Mouse (Mus musculus): ENCODE results near the gene Isl2. TPM values are rescaled to one million over a fixed set of nuclear protein-coding genes. Genes with fewer than 3 reads are reported as not detected.

Isl2 gene
- not detected for total RNA-seq (2021)

DNA sequence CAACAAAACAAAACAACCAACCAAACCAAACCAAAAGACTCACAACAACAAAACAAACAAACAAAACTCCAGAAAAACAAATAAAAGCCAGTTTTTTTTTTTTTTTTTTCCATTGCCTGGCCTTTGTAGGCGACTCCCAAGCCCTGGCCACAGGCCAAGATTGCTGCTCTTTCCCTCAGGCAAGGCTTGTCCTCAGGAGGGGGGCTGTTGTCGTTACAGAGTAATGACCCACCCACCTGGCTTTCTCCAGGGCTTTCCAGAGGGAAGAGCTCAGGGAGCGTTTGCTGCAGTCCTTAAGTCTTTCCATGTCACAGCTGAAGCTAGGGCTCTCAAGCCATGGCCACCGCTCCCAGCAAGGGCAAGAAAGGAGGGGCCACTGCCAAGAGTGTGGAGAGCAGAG lies at the start of gene Isl2:
Gene Isl2, plus strand, starts transcription at position 296 of the 400 bp plus-strand sequence.
- no peak for DNase-seq (ENCODE audit: low spot score in 2 of 2)
- intact Hi-C loops (cut with DNase I) = no loop called here

GRCm38 (mm10) chr9:55507922-55508321 lies 30.6 kb upstream of the Isl2 start:
- intact Hi-C loops (cut with DNase I) = no loop called here
- DNase-seq (ENCODE audit: low spot score in 2 of 2) = no peak

GRCm38 (mm10) chr9:55508701-55509100 lies 29.8 kb upstream of the Isl2 start:
- intact Hi-C loops (cut with DNase I) = no loop called here
- no peak for DNase-seq (ENCODE audit: low spot score in 2 of 2)

DNA sequence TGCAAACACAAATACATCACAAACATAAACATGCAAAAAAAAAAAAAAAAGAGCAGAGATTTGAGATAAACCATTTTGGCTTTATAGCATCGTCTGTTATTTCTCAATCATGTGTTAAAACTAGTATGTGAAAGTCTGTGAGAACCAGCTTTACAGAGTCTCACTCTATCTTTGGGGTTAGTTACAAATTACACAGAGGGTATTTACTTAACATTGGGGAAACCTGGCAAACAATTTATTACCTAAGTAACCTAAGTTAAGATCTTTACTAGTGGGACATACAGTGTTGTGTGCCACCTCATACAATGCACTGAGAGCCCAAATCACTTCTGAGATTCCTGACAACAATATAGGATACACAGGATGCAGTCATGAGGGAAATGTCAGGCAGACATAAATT lies 28.7 kb upstream of the Isl2 start:
- intact Hi-C loops (cut with DNase I) = no loop called here
- DNase-seq (ENCODE audit: low spot score in 2 of 2) = no peak

GRCm38 (mm10) chr9:55510651-55511235 lies 27.7 kb upstream of the Isl2 start:
- intact Hi-C loops (cut with DNase I) = no loop called here
- no peak for DNase-seq (ENCODE audit: low spot score in 2 of 2)

DNA sequence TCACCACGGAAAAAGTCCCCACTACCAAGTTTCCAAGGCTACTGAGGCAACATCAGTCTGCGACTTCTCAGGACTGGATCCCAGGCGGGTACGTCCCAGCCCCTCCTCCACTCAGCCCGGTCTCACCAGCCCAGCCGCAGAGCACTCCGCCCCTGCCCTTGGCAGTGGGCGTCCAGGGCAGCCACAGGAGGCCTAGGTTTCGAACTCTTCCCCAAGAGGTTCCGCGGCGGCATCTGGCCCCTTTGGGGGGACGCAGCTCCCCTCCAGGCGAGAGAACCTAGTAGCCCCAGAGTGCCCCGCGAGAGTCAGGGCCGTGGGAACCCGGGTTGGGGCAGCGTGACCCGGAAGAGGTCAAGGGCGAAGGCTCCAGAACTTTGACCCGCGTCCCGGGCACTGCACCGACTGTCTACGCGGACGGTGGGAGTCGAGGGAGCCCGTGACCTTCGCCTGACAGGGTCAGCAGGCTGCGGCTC lies 26.9 kb upstream of the Isl2 start:
- no peak for DNase-seq (ENCODE audit: low spot score in 2 of 2)
- intact Hi-C loops (cut with DNase I) = no loop called here

DNA sequence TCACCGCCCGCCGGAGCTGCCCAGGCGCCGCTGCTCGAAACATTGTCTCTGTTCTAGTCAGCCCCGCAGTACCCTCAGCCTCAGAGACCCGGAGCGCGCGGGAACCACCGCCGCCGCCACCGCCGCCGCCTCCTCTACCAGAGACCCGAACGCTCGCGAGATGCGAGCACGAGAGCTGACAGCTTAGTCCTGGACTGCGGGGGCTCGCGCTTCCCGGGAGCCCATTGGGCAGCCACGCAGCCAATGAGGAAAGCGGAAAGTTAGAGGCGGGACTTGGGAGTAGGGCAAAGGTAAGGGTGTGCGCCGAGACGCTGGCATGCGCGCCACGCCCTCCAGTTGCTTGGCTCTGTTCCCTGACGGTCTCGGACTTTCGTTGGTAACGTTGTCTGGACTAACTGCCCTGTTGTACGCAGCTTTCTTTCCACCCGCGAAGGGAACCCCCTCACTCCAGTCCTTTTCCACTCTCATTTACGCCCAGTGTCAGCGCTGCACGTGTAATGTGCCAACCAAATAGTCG lies 26.4 kb upstream of the Isl2 start, which contains the start of gene Etfa:
Gene Etfa, minus strand, starts transcription at position 217 of the 517 bp plus-strand sequence.
- peak; percentile 94 for DNase-seq (ENCODE audit: low spot score in 2 of 2)
- intact Hi-C loops (cut with DNase I) = loop anchor here (2.0 kb wide), 1 partner anchor 31 kb away; no protein-coding TSS in a partner anchor

DNA sequence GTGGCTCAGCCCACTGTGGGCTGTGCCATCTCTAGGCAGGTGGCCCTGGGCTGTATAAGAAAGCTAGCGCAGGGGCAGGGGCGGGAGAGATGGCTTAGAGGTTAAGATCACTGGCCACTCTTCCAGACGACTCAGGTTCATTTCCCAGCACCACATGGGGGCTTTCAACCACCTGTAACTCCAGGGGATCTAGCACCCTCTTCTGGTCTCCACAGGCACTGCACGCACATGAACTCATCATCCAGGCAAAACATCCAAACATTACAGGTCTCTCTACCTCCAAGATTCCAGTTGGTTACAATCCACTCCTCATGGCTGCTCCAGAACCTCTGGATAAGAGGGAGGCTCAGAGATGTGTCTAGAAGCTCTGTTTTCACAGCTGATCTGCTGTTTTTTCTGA lies 12.8 kb upstream of the Isl2 start:
- intact Hi-C loops (cut with DNase I) = no loop called here

GRCm38 (mm10) chr9:55535907-55536306 lies 2.6 kb upstream of the Isl2 start:
- intact Hi-C loops (cut with DNase I) = loop anchor here (1.0 kb wide), 1 partner anchor 107 kb away; no protein-coding TSS in a partner anchor
- peak in 1 of 2 experiments; percentile 15 for DNase-seq (ENCODE audit: low spot score in 2 of 2)

More for the DNA sequence above, 12.8 kb upstream of the Isl2 start:
- DNase-seq (ENCODE audit: low spot score in 2 of 2) = no peak

DNA sequence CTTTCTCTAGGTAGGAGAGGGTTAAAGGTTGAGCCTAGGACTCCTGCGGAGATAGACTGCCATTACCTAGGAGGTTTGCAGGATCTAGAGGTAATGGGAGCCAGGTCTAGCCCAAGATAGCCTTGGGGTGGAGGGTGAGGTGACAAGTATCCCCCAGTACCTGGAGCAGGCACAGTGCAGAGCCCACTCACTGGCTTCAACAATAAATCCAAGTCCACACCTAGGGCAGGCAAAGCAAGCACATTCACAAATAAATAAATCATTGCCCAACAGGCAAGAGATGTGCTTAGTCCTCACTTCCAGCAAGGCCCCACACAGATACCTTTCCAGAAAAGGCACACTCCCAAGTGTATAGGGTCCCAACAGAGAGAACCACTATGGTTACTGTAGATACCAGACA lies 534 bp downstream of the Isl2 start:
- intact Hi-C loops (cut with DNase I) = no loop called here
- DNase-seq (ENCODE audit: low spot score in 2 of 2) = no peak

- intact Hi-C loops (cut with DNase I) = no loop called here
- DNase-seq (ENCODE audit: low spot score in 2 of 2) = peak in 1 of 2 experiments; percentile 10
Measured at GRCm38 (mm10) chr9:55539661-55540390, 1.4 kb downstream of the Isl2 start.

GRCm38 (mm10) chr9:55540391-55540770 lies 1.9 kb downstream of the Isl2 start:
- peak in 1 of 2 experiments; percentile 7 for DNase-seq (ENCODE audit: low spot score in 2 of 2)
- intact Hi-C loops (cut with DNase I) = no loop called here

- intact Hi-C loops (cut with DNase I) = no loop called here
Measured at GRCm38 (mm10) chr9:55540888-55541287, 2.4 kb downstream of the Isl2 start.

DNA sequence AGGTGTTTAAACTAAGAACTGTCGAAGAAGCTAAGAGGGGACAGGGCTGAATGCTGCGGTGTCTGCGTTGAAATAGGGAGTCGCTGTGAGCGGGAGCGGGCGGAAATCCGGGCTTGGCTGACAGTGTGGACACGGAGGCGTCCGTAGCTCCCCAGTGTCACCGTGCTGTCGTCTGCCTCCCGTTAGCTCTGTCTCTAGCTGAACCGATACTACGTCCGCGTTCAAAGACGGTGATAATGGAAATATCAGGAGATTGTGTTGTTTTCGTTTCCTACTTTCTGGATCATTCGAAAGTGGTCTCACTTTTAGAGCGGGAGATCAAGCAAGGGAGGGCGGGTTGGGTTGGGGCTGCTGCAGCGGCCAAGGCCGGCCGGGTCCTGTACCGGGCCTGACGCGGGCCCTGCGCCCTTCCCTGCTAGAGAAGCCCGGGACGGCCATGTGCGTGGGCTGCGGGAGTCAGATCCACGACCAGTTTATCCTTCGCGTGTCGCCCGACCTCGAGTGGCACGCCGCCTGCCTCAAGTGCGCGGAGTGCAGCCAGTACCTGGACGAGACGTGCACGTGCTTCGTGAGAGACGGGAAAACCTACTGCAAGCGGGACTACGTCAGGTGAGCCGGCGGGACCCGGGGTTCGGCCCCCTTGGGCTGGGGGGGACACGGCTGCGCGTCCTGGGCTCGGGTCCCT lies 3.4 kb downstream of the Isl2 start:
- peak; percentile 21 to 30 for DNase-seq (ENCODE audit: low spot score in 2 of 2)
- intact Hi-C loops (cut with DNase I) = loop anchor here (2.0 kb wide), 1 partner anchor 29 kb away; the partner anchor contains the start of gene Etfa

More at GRCm38 (mm10) chr9:55540888-55541287, 2.4 kb downstream of the Isl2 start:
- DNase-seq (ENCODE audit: low spot score in 2 of 2) = peak in 1 of 2 experiments; percentile 9

- no peak for DNase-seq (ENCODE audit: low spot score in 2 of 2)
- intact Hi-C loops (cut with DNase I) = loop anchor here (2.0 kb wide), 1 partner anchor 30 kb away; the partner anchor contains the start of gene Etfa
Measured at GRCm38 (mm10) chr9:55542366-55543325, 4.2 kb downstream of the Isl2 start.

- intact Hi-C loops (cut with DNase I) = loop anchor here (2.0 kb wide), 1 partner anchor 31 kb away; the partner anchor contains the start of gene Etfa
- peak in 1 of 2 experiments; percentile 8 for DNase-seq (ENCODE audit: low spot score in 2 of 2)
Measured at GRCm38 (mm10) chr9:55543336-55543702, 4.8 kb downstream of the Isl2 start.

- intact Hi-C loops (cut with DNase I) = loop anchor here (2.0 kb wide), 1 partner anchor 31 kb away; the partner anchor contains the start of gene Etfa
- peak; percentile 56 to 57 for DNase-seq (ENCODE audit: low spot score in 2 of 2)
Measured at GRCm38 (mm10) chr9:55543703-55544401, 5.4 kb downstream of the Isl2 start.
